Mouse (Mus musculus) spleen, postnatal 4 days (tissue): Measurements from ENCODE around the gene Fgf22.

Experiments used
- DNase-seq, 2 experiments: peaks; one replicate each; pipeline ENCODE4 v3.0.0; 2022; ENCODE audit warnings: low spot score in 2 of 2

The Fgf22 gene

DNA sequence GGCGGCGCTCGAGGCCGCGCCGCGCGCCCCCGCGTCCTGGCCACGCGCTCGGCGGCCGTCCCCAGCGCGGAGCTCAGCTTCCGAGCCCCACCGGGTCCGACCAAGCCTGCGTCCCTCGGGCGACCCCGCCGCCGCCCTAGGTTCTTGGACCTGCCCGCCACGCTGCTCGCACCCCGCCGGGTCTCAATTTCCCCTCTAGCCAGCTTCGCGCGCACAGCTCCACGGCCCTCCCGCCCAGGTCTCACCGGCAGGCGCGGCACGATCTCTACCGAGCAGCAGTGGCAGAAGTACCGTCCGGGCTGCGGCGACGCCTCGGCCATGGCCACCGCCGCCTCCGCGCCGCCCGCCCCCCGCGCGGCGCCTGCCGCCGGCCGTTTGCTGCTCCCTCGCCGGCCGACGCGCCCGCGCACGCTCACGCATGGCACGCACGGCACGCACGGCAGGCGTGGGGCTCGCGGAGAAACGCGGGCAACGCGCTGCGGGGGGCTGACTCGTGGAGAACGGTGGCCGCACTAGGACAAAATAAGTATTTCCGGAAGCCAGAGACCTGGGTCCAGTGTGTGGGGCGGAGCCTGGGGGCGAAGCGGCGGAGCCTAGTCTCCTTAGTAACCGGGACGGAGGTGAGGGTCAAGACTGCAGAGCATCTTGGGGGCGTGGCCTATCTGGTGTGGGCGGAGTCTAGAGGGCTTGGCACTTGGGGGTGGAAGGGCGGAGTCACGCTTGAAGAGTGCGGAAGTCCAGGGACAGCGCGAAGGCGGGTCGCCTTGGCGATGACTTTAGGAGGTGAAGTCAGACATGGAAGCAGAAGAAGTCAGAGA is 11.8 kb downstream of the Fgf22 start, which contains the start of gene Rnf126:
Gene Rnf126 (minus strand): TSS at position 445 of the 818 bp plus-strand sequence.
- DNase-seq: peak; percentile 100

GRCm38 (mm10) chr10:79767372-79768244 is 12.7 kb downstream of the Fgf22 start:
- peak; percentile 78 to 86 for DNase-seq

GRCm38 (mm10) chr10:79768400-79768799 is 13.5 kb downstream of the Fgf22 start:
- DNase-seq: peak; percentile 73 to 89

GRCm38 (mm10) chr10:79769329-79769728 is 14.5 kb downstream of the Fgf22 start:
- no peak for DNase-seq

- no peak for DNase-seq
These were observed 17.4 kb downstream of the Fgf22 start for GRCm38 (mm10) chr10:79772320-79772719.

- DNase-seq: no peak
These were observed 18.3 kb downstream of the Fgf22 start for GRCm38 (mm10) chr10:79773208-79773607.

- DNase-seq: no peak
These were observed 19.8 kb downstream of the Fgf22 start for GRCm38 (mm10) chr10:79774486-79775279.

- no peak for DNase-seq
These were observed 22.2 kb downstream of the Fgf22 start, which contains the start of gene Fstl3 for GRCm38 (mm10) chr10:79777103-79777531. Gene Fstl3 (plus strand): TSS chr10:79777272.

- DNase-seq: no peak
These were observed 23.1 kb downstream of the Fgf22 start for GRCm38 (mm10) chr10:79778006-79778405.

DNA sequence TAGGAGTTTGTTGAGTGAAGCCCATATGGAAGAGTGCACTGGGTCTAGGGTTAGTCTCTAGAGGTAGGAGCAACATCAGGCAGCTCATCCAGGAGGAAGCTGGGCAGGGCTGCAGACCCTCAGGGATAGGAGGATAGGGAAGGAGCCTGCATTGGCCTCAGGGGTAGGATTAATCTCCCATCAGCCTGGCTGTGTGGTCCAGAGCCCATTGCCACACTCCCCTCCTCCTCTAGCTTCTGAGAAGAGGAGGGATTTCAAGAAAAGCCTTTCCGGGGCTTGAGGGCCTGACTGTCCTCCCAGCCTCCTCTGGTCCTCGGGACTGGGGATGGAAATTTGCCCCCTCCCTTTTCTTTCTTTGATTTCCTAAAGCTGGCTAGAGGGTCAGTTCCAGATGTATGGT is 24.3 kb downstream of the Fgf22 start:
- no peak for DNase-seq

DNA sequence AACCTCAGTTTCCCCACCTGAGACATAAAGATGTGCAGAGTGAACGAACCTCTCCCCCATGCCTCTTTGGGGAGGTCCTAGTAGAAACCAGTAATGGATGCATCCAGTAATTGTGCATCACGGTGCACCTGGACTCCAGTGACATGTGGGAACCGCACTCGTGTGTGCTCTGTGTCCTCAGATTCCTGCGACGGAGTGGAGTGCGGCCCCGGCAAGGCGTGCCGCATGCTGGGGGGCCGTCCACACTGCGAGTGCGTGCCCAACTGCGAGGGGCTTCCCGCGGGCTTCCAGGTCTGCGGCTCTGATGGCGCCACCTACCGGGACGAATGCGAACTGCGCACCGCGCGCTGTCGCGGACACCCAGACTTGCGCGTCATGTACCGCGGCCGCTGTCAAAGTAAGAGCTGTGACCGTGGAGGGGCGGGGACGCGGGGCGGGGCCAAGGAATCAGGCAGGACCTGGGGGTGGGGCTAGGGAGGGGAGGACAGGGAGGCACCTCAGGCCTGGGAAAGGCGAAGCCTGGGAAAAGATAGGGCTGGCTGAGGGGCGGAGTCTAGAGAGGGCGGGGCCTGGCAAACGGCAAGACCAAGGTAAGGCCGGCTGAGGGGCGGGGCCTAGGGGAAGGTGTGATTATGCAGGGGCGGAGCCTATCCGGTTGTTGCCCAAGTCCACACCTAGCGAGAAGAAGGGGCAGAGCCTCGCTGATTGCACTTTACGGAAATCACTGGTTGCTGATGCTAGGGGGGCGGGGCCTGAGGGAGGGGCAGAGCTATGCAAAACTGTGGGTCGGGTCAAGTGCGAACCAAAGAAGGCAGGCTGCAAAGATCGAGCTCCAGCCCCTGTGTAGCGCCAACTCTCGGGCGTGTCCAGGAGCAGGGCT is 25.1 kb downstream of the Fgf22 start:
- DNase-seq: peak; percentile 95 to 97

GRCm38 (mm10) chr10:79780664-79781015 is 25.8 kb downstream of the Fgf22 start:
- peak in 1 of 2 experiments; percentile 76 for DNase-seq

DNA sequence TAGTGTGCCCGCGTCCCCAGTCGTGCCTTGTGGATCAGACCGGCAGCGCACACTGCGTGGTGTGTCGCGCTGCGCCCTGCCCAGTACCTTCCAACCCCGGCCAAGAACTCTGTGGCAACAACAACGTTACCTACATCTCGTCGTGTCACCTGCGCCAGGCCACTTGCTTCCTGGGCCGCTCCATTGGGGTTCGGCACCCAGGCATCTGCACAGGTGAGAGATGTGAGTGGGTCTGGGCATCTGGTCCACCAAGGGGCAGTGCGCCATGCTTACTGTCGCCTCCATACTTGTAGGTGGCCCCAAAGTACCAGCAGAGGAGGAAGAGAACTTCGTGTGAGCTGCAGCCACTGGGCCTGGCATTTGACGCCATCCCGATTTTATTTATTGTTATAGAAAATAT is 26.3 kb downstream of the Fgf22 start:
- no peak for DNase-seq

- DNase-seq: no peak
These were observed 27.1 kb downstream of the Fgf22 start for GRCm38 (mm10) chr10:79781956-79782355.

GRCm38 (mm10) chr10:79783050-79783449 is 28.2 kb downstream of the Fgf22 start:
- DNase-seq: no peak

DNA sequence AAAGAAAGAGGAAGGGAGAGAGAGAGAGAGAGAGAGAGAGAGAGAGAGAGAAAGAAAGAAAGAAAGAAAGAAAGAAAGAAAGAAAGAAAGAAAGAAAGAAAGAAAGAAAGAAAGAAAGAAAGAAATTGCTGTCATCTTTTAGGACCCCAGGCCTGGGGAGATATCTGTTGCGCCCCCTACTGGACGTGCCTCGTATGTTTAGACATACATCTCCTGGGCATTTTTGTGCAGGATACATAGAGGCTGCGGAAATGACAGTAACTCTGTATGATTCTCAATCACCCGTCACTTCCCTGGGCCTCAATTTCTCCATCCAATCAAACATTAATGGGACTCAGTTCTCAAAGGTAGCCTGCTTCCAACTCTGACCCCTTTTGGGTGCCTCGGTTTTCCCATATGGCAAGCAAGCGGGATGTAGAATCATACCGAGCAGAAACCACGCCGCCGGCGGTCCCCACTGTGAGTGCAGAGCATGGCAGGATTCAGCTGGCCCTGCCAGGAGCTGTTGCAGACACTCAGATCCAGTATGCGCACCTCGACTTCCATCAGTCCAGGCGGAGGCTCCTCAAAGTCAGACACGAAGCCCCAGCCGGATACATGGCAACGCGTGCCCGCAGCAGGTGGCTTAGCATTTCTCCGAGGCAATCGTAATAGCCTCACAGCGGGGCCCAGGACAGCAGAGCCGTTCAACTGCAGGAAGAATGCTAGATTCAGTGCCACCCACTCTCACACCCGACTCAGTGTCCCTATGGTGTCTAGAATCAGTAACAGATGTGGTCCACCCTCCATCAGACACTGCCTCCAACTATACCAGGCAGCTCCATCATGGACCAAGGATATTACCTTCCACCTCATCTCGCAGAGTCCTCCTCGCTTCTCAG is 29.3 kb downstream of the Fgf22 start:
- DNase-seq: peak; percentile 55 to 80

GRCm38 (mm10) chr10:79788386-79789158 is 33.7 kb downstream of the Fgf22 start:
- peak; percentile 76 to 92 for DNase-seq

DNA sequence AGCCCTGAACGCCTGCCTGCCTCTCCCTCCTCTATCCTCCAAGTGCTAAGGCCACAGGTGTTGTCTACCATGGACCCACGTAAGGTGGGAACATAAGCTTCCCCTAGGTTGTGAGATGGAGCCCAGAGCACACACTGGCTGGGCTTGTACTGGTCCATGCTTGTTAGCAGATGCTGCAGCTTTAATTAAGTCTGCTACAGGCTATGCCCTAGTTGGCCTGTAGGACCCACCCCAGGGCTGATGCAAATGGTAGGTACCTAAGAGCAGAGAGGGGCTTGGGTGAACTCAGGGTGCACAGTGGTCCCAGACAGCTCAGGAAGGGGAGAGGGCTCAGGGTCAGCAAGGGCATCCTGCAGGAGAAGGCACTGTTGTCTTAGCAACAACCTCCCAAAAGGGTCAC is 34.7 kb downstream of the Fgf22 start:
- DNase-seq: no peak

DNA sequence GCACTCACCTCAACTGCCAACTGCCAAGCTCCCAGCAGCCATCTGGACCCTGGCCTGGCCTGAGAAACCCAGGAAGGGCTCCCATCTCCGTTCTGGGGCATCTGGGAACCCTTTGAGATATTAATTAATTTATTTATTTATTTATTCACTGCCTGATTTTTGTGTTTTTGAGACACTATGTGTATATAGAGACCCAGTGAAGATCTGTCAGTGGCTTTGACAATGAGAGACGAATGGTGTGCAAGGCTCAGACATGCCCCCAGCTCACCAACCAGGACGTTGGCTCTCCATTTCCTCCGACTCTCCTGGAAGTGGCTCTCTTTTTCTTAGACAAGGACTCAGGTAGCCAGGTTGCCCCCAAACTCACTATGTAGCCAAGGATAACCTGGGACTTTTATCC is 36.0 kb downstream of the Fgf22 start, which contains the start of gene Prss57:
Gene Prss57 (minus strand): TSS at position 101 of the 400 bp plus-strand sequence.
- no peak for DNase-seq
